Mouse (Mus musculus): ENCODE results near the gene Tollip. TPM values are rescaled to one million over a fixed set of nuclear protein-coding genes. Genes with fewer than 3 reads are reported as not detected.

Gene Tollip
- polyA plus RNA-seq, 1 experiment from 2014 or later = 45.7 TPM

- Histone ChIP-seq H3K27me3 (ENCODE audit: low read depth, poor library complexity, severe bottlenecking) (peaks cover 16% of the 10 kb centered on the region), H3K9me3 (replicated peaks) (no peaks in the 10 kb centered on the region), H3K27ac (no peak overlapping the region), H3K4me3 (no peak overlapping the region), H3K4me1 (no peaks in the 10 kb centered on the region), H3K36me3 (no peaks in the 10 kb centered on the region)
- DNase-seq (ENCODE audit: low spot score) = no peak
- 62% methylated on average over 3 of the region's 3 CpGs for WGBS
Observed at GRCm38 (mm10) chr7:141911305-141911704, 7.0 kb downstream of the Tollip start.

- H3K36me3 ChIP-seq = no peaks in the 10 kb centered on the region
- H3K4me1 ChIP-seq = no peaks in the 10 kb centered on the region
- no peak overlapping the region for H3K27ac ChIP-seq
- H3K27me3 ChIP-seq (ENCODE audit: low read depth, poor library complexity, severe bottlenecking) = peaks cover 29% of the 10 kb centered on the region
- 86% methylated on average over 6 of the region's 6 CpGs for WGBS
- DNase-seq (ENCODE audit: low spot score) = no peak
- H3K9me3 ChIP-seq (replicated peaks) = no peaks in the 10 kb centered on the region
- H3K4me3 ChIP-seq = no peak overlapping the region
Observed at GRCm38 (mm10) chr7:141908591-141908990, 9.7 kb downstream of the Tollip start.

- DNase-seq (ENCODE audit: low spot score) = no peak
- H3K36me3 ChIP-seq = no peaks in the 10 kb centered on the region
- H3K27me3 ChIP-seq (ENCODE audit: low read depth, poor library complexity, severe bottlenecking) = peaks cover 14% of the 10 kb centered on the region
- H3K27ac ChIP-seq = peak overlapping the region; percentile 90
- peaks cover 16% of the 10 kb centered on the region for H3K4me1 ChIP-seq
- peak overlapping the region; percentile 88 for H3K4me3 ChIP-seq
- H3K9me3 ChIP-seq (replicated peaks) = no peaks in the 10 kb centered on the region
- WGBS = 70% methylated on average over 4 of the region's 4 CpGs
Observed at GRCm38 (mm10) chr7:141902791-141903190, 15.5 kb downstream of the Tollip start.

- DNase-seq (ENCODE audit: low spot score) = peak; percentile 100
- Histone ChIP-seq H3K9me3 (replicated peaks) (no peaks in the 10 kb centered on the region), H3K4me3 (peak overlapping the region; percentile 88), H3K27me3 (ENCODE audit: low read depth, poor library complexity, severe bottlenecking) (peaks cover 14% of the 10 kb centered on the region), H3K4me1 (peaks cover 16% of the 10 kb centered on the region), H3K27ac (peak overlapping the region; percentile 90), H3K36me3 (no peaks in the 10 kb centered on the region)
- WGBS = under 1% methylated on average over 44 of the region's 44 CpGs
Observed at GRCm38 (mm10) chr7:141902269-141902729, 16.0 kb downstream of the Tollip start.

GRCm38 (mm10) chr7:141901825-141902224 is 16.5 kb downstream of the Tollip start:
- DNase-seq (ENCODE audit: low spot score) = no peak
- Histone ChIP-seq H3K27me3 (ENCODE audit: low read depth, poor library complexity, severe bottlenecking) (peaks cover 14% of the 10 kb centered on the region), H3K4me1 (peaks cover 16% of the 10 kb centered on the region), H3K4me3 (peak overlapping the region; percentile 88), H3K36me3 (no peaks in the 10 kb centered on the region), H3K9me3 (replicated peaks) (no peaks in the 10 kb centered on the region), H3K27ac (peak overlapping the region; percentile 90)
- under 1% methylated on average over 16 of the region's 16 CpGs for WGBS

GRCm38 (mm10) chr7:141892151-141892550 is 26.2 kb downstream of the Tollip start:
- no peak for DNase-seq (ENCODE audit: low spot score)
- no peak overlapping the region for H3K27ac ChIP-seq
- WGBS = 97% methylated on average over 7 of the region's 7 CpGs
- no peaks in the 10 kb centered on the region for H3K9me3 ChIP-seq (replicated peaks)
- H3K36me3 ChIP-seq = peaks cover 65% of the 10 kb centered on the region
- H3K27me3 ChIP-seq (ENCODE audit: low read depth, poor library complexity, severe bottlenecking) = no peaks in the 10 kb centered on the region
- no peaks in the 10 kb centered on the region for H3K4me1 ChIP-seq
- no peak overlapping the region for H3K4me3 ChIP-seq

GRCm38 (mm10) chr7:141878813-141879212 is 39.5 kb downstream of the Tollip start:
- WGBS = 95% methylated on average over 2 of the region's 2 CpGs
- peaks cover 57% of the 10 kb centered on the region for H3K36me3 ChIP-seq
- H3K9me3 ChIP-seq (replicated peaks) = no peaks in the 10 kb centered on the region
- no peak overlapping the region for H3K27ac ChIP-seq
- DNase-seq (ENCODE audit: low spot score) = no peak
- H3K27me3 ChIP-seq (ENCODE audit: low read depth, poor library complexity, severe bottlenecking) = no peaks in the 10 kb centered on the region
- H3K4me3 ChIP-seq = no peak overlapping the region
- no peaks in the 10 kb centered on the region for H3K4me1 ChIP-seq

- H3K9me3 ChIP-seq (replicated peaks) = no peaks in the 10 kb centered on the region
- no peak overlapping the region for H3K4me3 ChIP-seq
- H3K36me3 ChIP-seq = peaks cover 32% of the 10 kb centered on the region
- no peaks in the 10 kb centered on the region for H3K27me3 ChIP-seq (ENCODE audit: low read depth, poor library complexity, severe bottlenecking)
- no peak overlapping the region for H3K27ac ChIP-seq
- no peaks in the 10 kb centered on the region for H3K4me1 ChIP-seq
- 92% methylated on average over 5 of the region's 5 CpGs for WGBS
- DNase-seq (ENCODE audit: low spot score) = no peak
Observed at GRCm38 (mm10) chr7:141874891-141875290, 43.4 kb downstream of the Tollip start.

GRCm38 (mm10) chr7:141870553-141870952 is 47.8 kb downstream of the Tollip start:
- DNase-seq (ENCODE audit: low spot score) = no peak
- Histone ChIP-seq H3K27me3 (ENCODE audit: low read depth, poor library complexity, severe bottlenecking) (no peaks in the 10 kb centered on the region), H3K4me3 (no peak overlapping the region), H3K36me3 (peaks cover 24% of the 10 kb centered on the region), H3K9me3 (replicated peaks) (no peaks in the 10 kb centered on the region), H3K27ac (no peak overlapping the region), H3K4me1 (no peaks in the 10 kb centered on the region)
- WGBS = 84% methylated on average over 5 of the region's 5 CpGs

GRCm38 (mm10) chr7:141869644-141870043 is 48.7 kb downstream of the Tollip start:
- no peaks in the 10 kb centered on the region for H3K9me3 ChIP-seq (replicated peaks)
- DNase-seq (ENCODE audit: low spot score) = no peak
- H3K4me3 ChIP-seq = no peak overlapping the region
- WGBS = 74% methylated on average over 5 of the region's 5 CpGs
- no peaks in the 10 kb centered on the region for H3K27me3 ChIP-seq (ENCODE audit: low read depth, poor library complexity, severe bottlenecking)
- no peak overlapping the region for H3K27ac ChIP-seq
- H3K36me3 ChIP-seq = peaks cover 22% of the 10 kb centered on the region
- H3K4me1 ChIP-seq = no peaks in the 10 kb centered on the region

GRCm38 (mm10) chr7:141861046-141861445 is 57.3 kb downstream of the Tollip start:
- no peaks in the 10 kb centered on the region for H3K27me3 ChIP-seq (ENCODE audit: low read depth, poor library complexity, severe bottlenecking)
- H3K4me1 ChIP-seq = no peaks in the 10 kb centered on the region
- 79% methylated on average over 4 of the region's 4 CpGs for WGBS
- H3K27ac ChIP-seq = no peak overlapping the region
- H3K9me3 ChIP-seq (replicated peaks) = no peaks in the 10 kb centered on the region
- no peaks in the 10 kb centered on the region for H3K36me3 ChIP-seq
- no peak overlapping the region for H3K4me3 ChIP-seq
- no peak for DNase-seq (ENCODE audit: low spot score)

GRCm38 (mm10) chr7:141840354-141840753 is 78.0 kb downstream of the Tollip start:
- Histone ChIP-seq H3K27ac (no peak overlapping the region), H3K4me3 (no peak overlapping the region), H3K36me3 (no peaks in the 10 kb centered on the region), H3K4me1 (no peaks in the 10 kb centered on the region), H3K9me3 (replicated peaks) (no peaks in the 10 kb centered on the region), H3K27me3 (ENCODE audit: low read depth, poor library complexity, severe bottlenecking) (no peaks in the 10 kb centered on the region)
- no peak for DNase-seq (ENCODE audit: low spot score)
- 94% methylated on average over 10 of the region's 10 CpGs for WGBS

- no peaks in the 10 kb centered on the region for H3K36me3 ChIP-seq
Observed at GRCm38 (mm10) chr7:141838779-141839178, 79.5 kb downstream of the Tollip start, which contains the start of gene Muc5b. TSS of gene Muc5b (plus strand) at chr7:141839070.

GRCm38 (mm10) chr7:141836423-141836822 is 81.9 kb downstream of the Tollip start:
- H3K4me1 ChIP-seq = no peaks in the 10 kb centered on the region
- H3K27ac ChIP-seq = no peak overlapping the region
- H3K4me3 ChIP-seq = no peak overlapping the region
- no peaks in the 10 kb centered on the region for H3K36me3 ChIP-seq
- no peaks in the 10 kb centered on the region for H3K9me3 ChIP-seq (replicated peaks)
- H3K27me3 ChIP-seq (ENCODE audit: low read depth, poor library complexity, severe bottlenecking) = no peaks in the 10 kb centered on the region
- 79% methylated on average over 8 of the region's 8 CpGs for WGBS
- DNase-seq (ENCODE audit: low spot score) = no peak

More at GRCm38 (mm10) chr7:141838779-141839178, 79.5 kb downstream of the Tollip start, which contains the start of gene Muc5b:
- WGBS = 74% methylated on average over 5 of the region's 5 CpGs
- Histone ChIP-seq H3K9me3 (replicated peaks) (no peaks in the 10 kb centered on the region), H3K27me3 (ENCODE audit: low read depth, poor library complexity, severe bottlenecking) (no peaks in the 10 kb centered on the region), H3K4me1 (no peaks in the 10 kb centered on the region), H3K4me3 (no peak within 1 kb of the TSS), H3K27ac (no peak within 1 kb of the TSS)
- no peak for DNase-seq (ENCODE audit: low spot score)
